Mouse (Mus musculus) cerebellum, adult 9-10 months (tissue): ENCODE data around the gene Ston1.

ENCODE experiments used
- DNase-seq: peaks from one replicate; pipeline ENCODE4 v3.0.0; 2022

Gene Ston1

DNA sequence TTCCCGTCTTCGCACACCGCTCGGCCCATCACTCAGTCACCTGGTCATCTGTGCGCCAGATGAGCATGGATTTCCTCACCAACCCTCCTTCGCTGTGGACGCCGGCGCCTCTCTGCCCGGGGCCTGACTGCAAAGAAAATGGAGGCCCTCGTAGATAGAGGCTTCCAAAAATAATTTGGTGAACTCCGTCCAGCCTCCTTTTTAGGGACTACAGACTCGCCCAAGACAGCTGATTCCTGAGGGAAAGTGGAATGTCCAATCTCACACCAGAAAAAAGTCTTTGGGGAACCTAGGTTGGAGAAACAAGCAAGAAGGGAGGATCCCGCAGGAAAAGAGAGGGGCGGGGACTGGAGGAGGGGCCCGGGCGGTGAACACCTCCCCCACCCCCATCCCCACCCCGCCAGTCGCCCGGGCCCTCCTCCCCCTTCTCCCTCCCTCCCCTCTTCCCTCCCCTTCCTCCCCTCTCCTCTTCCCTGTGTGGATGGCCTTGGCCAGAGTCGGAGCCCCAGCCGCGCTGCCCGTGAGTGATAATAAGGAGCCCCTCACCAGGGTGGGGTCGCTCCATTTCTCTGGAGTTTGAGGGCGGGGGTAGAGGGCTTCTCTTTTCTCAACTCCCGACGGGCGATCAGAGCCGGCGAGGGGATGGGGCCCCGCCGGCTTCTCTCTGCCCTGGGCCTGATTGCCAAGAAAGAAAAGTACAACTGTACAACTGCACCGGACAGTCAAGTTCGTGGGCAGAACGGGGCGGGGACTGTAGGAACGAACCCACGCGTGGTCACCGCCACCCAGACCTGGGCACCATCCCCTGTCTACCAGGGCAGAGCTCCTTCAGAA, at the start of gene Ston1:
TSS of gene Ston1 (plus strand) at position 463 of the 834 bp plus-strand sequence.
- DNase-seq: peak; percentile 47

DNA sequence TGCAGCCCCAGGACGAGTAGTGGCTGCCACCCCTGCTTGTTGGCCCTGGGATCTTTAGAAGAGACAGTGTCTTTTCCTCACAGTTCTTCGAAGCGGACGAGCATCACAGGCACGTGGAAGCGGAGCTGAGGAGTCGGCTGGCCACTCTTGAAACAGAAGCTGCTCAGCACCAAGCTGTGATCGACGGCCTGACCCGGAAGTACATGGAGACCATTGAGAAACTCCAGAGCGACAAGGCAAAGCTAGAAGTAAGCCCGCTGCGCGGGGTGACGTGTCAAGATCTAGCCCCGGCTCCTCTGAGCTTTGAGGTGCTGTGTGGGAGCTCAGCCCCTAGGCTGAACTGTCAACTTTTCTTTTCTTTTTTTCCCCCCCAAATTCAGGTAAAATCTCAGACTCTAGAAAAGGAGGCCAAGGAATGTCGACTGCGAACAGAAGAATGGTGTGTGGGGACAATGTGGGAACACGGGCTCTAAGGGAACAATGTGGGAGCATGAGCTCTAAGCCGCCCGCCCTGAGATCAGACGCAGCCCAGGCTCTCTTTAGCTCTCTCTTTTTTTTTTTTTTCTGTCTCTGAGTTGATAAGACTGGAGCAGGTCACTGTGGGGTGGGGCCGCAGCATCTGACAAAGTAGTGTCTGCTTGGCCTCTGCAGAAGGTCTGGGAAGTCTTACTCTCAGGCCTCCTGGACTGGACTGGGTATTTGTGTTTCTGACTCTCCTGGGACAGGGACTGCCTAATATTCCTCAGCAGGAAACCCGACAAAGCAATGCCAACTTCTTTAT, 47.9 kb upstream of the Ston1 start:
- no peak for DNase-seq

DNA sequence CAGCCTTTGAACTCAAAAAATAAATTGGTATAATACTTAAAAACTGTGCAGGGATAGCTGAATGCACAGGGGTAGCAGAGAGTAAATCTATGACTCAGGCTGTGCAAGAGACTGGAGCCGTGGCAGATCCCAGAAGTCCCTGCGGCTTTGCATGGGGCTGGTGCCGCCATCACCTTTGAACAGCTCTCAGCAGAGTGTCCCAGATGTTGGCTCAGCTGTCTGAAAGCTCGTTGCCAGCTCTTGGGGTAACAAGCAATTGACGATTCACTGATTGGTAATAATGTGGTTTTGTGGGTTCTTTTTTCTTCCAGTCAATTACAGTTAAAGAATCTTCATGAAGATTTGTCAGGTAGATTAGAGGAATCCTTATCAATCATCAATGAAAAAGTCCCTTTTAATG, 47.1 kb upstream of the Ston1 start:
- no peak for DNase-seq

DNA sequence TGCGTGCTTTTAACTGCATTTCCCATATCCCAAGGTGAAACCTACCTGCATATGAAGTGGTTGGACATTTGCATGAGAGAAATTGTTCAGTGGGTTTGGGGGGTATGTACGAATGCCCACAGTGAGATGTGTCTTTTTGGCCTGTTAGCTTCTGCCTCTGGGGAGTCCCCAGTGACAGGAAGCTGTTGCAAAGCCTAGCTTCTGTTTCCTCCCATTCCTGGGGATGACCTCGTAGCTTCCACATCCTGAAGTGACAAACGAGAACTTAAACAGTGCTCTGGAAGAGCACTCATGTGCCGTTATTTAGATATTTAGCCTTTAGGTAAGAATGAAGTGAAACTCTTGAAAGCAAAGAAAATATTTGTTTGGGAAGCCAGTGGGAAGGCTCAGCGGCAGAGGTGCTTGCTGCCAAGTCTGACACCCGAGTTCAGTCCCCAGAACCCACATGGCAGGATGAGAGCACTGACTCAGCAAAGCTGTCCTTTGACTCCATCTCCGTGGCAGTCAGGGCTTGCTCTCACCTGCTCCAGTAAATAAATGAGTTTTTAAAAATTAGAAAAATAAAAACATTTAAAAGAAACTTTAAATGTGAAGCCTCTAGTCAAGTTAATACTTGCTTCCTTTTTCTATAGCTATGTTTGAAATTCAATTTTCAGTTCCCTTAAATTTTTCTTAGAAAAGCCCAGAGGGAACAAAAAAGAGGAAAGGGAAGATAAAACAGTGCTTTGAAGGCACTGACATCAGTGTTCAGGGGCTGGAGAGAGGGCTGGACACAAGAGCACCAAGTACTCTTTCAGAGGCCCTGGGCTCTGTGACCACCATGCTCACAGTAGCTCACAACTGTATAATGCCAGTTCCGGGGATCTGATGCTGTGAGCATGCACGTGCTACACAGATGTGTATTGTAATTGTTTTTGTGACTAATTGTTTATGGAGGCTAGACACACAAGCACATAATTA, 46.2 kb upstream of the Ston1 start:
- no peak for DNase-seq

DNA sequence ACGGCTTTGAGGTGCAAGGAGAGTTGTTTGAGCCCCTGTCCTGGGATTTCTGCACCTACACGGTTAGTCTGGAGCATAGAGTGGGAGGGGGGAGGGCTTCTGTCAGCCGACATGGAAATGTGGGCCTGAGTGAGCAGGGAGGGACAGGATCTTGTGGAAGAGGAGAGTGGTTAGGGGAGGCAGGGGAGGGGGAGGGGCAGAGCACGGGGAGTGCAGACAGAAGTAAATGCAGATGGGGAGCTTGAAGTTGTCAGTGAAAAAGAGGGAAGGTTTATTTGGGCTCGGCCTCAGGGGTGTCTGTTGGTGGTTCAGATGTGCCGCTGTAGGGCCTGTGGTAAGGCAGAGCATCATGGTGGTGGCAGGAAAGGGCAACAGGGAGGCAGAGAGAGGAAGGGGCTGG, 44.9 kb upstream of the Ston1 start:
- no peak for DNase-seq

DNA sequence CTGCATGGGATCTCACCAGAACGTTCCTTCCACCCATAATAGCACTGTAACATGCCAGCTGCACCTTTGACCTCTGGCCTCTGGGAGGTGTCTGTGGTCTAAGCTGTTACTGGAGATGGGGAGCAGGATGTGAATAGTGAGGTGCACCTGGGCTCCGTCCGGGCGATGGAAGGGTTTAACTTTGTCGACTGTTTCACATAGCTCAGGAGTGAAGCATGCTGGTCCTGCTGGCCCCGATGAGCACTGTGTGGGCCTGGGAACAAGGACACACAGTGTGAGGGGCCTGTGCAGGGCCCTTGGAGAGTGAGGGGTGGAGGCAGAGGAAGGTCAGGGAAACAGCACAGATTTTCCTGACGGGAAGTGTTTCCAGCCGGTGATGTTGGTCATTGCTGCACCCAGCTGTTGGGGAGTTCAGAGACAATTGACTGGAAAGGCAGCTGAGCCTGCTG, 44.5 kb upstream of the Ston1 start:
- DNase-seq: no peak

DNA sequence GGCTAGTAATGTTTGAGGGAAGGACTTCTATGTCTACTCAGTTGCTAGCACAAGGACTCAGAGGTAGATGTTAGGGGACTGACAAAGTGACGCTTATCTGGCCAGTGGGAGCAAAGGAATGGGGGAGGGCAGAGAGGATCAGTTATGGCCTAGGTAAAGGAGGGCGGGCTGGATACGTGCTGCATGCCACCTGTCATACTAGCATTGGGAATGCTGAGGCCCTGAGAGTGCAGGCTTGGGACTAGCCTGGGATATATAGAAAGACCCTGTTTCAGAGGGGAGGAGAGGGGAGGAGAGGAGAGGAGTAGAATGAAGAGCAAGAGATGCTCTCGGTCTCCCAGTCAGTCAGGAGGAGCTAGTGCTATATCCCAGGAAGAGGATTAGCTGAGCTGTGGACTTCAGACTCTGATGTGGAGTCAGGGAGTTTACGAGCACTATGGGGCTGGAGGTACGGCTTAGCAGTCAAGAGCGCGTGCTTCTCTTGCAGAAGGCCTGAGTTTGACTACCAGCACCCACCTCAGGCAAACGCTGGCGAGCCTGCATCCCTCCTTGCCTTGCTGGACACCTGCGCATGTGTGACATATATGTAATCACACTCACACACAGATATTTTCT, 43.9 kb upstream of the Ston1 start:
- DNase-seq: no peak

DNA sequence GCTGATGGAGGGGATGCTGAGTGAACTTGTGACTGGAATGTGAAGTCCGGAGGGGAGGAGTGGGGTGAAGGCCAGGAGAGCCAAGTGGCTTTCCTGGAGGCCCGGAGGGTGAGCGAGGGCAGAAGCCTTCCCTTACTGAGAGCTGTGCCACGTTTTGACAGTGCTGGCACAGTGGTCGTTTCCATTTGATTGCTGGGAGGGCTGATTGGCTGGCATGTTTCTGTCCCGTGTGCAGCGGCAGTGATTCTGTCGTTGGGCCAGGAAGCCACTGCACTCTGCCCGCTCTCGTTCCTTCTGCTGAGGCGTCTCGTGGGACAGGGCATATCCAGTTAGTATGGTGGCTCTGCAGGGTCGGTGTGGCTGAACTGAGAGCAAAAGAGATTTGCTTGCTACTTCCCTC, 41.3 kb upstream of the Ston1 start:
- no peak for DNase-seq

DNA sequence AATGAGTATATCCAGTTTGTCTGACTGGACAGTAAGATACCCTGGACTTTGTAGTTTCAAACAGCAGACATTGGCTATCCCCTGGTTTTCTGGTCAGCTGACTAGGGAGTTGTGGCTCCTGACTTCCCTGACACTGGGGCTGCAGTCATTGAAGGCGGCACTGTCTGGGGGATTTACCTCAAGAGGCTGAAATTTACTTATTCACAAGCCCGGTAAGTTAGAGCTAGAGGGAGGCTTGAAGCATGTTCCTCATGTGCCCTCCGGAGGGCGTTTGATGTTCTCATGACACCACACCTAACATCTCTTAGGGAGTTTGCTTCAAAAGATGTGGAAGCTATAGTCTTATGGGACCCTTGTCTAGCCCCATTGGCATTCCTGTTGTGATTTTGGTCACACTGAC, 40.8 kb upstream of the Ston1 start:
- no peak for DNase-seq

DNA sequence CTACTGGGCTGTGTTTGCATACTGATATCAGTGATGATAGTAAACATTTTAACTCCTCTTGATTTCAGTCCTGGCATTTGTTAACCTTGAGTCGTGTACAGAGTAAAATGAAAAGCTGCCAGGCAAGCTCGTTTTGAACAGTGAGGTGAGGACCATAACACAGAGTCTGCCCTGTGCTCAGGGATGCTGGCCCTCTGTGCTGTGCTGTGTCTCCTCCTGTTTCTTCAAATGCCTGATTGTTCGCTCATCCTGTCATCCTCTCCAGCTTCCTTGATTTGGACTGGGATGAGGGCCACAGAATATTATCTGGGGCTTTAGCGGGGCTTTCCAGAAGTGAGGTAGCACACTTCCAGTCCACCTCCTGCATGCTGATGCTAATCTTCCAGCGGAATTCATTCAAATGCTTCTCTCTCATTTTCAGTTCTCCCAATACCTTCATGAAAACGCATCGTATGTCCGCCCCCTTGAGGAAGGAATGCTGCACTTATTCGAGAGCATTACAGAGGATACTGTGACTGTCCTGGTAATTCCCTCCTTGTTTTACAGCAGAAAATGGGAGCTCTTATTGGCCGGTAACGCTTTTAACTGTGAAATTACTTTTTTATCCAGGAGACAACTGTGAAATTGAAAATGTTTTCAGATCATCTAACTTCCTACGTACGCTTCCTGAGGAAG, 39.2 kb upstream of the Ston1 start:
- DNase-seq: peak; percentile 81

DNA sequence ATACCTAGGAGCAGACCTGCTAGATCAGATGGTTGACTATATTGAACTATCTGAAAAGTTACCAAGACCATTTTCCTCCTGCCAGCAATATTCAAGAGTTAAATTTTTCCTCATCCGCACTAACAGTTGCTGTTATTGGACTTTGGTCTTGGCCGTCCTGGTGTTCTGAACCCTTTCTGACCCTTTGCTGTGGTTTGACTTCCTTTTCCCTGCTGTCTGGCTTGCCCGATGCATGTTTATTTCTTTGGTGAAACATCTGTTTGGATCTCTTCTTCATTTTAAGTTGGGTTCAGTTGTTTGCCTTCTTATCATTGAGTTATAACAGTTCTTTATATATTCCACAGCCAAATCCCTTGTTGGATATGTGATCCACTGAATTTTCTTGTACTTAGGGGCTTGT, 33.9 kb upstream of the Ston1 start:
- DNase-seq: no peak

DNA sequence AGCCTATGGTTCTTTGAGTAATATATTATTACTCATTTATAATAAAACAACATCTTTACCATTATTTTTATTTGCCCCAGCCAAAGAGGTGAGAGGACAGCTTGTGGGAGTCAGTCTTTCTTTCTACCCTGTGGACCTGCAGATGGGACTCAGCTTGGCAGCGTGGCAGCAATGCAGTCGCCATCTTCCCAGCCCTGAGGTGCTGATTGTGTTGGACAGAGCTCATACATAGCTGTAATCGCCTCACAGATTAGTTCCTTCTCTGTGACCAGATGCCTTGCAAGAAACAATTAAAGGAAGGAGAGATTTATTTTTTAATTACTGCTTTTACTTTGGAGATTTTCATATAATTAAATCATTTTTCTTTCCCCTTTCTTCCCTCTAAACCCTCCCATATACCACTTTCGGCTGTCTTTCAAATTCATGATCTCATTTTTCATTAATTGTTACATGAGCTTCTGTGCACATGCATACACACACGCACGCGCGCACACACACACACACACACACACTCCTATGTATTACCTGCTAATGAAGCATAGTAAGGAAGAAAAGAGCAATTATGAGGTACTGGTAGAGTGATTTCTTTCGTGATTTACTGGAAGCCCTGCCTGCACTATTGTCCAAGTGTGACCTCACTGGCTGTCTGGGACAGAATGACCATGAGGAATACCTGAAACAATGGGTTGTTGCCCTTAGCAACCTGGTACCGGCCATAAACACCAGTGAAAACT, 27.5 kb upstream of the Ston1 start:
- DNase-seq: no peak

DNA sequence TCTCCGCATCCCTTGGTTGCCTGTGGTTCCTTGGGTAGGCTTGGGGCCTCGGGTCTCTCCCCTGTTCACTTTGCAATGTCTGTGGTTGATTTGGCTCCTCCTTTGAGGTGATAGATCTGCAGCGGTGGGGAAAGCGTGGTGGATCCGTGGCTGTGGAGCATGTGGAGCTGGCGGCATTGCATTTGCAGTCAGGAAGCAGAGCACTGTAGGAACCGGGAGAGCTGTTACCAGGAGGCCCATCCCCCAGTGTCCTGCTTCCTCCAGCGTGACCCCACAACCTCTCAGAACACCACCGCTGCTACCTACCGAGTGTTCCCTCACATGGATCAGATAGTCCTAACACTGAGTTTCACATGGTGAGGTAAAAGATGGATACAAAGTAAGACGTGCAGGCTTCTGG, 26.7 kb upstream of the Ston1 start:
- DNase-seq: no peak

DNA sequence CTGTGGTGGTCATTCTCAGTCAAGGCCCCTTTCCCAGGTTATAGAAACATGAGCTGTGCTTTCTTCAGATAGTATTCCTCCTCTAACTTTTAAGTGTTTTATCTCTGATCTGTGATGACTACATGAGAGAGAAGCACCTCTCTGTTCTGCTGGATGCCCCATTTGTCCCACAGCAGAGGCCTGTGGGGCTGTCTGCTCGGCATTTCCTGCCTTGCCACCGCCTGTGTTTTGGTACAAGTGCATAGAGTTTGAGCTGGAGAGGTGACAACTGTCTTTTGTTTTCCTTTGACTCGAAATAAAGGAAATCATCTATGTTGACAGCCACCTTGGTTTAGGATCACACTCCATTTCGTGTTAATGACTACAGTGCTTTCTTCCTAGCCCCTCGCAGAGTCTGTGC, 22.7 kb upstream of the Ston1 start:
- no peak for DNase-seq

DNA sequence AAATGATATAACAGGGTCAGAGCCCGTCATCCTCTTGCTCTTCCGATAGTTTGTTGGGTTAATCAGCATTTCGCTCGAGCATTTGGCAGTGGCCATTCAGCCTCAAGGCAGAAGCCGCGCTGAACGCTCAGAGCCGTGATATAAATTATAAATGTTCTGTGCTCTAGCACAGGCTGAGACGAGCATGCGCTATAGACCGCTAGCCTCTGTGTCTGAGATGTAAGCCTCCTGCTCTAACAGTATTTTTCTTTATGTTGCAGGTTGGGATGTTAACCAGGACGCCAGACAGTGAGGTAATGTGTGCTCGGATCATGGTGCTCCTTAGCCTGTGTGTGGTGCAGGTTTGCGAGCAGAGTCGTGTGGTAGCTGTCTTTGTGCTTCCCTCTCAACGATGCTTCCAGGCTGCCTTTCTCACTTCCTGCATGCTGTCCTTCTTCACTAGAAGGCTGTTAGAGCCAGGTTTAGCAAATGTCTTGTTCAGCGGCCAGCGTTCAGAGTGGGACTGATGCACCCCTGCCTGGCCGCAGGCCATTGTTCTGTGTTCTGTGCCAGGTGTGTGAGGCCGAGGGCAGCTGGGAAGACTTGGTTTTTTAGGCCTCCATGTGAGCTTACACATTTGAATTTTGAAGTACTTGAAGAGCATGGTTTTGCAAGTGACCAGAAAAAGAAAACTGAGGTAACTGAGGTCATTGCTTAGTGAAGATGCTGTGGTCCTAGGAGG, 18.8 kb upstream of the Ston1 start:
- DNase-seq: no peak

DNA sequence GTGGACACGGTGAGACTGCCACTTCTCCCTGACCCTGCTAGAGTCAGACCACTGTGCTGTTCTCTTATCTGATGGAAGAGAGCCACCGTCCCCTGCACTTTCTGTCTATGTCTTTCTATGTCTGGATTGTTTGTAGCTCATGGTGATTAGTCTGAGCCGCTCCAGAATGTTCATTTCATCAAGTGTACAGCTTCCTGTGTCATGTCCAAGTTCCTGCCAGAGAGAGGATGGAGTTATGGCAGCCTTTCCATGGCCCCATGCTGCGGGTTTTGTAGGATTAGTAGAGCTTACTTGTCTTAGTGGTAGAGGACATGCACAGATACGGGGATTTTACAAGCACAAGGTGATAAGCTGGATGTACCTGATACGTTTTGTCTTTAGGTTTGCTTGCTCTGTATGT, 16.9 kb upstream of the Ston1 start:
- DNase-seq: no peak

DNA sequence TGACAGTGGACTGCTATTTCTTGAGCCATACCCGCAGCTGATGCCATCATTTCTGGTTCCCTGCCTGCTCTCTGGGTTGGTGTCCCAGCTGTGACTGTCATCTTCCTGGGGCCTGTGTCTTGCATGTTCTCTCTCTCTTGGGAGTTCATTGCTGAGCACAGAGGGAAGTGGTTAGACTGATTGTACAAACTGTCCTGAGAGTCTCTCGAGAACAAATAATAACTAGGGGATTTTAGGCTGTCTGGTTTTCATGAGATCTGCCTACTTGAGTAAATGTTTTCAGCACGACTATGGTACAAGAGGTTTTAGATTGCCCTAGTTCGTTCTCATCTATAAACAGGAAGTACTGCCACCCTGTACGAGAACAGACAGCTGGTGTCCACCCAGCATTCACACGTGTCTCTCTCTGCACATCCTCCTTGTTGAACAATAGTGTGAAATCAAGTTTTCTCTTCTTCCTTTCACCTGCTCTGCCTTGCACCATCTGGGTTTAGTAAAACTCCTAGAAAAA, 15.9 kb upstream of the Ston1 start:
- no peak for DNase-seq

DNA sequence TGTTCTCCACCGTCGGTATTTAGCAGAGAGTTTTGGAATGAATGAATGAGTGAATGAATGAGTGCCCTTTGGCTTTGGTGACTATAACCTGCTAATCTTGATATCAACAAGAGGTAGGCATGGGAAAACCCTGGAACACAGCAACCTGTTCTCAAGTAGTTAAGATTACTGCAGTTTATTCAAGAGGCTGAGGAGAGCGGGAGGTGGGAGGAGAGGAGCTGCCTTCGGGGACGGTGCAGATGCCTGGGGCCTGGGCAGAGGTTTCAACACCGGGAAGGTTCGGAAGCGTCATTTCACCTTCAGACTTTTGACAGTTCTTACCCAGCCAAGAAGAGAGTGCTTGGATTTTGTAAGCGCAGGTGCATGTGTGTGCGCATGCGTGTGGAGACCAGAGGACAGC, 14.5 kb upstream of the Ston1 start:
- no peak for DNase-seq

DNA sequence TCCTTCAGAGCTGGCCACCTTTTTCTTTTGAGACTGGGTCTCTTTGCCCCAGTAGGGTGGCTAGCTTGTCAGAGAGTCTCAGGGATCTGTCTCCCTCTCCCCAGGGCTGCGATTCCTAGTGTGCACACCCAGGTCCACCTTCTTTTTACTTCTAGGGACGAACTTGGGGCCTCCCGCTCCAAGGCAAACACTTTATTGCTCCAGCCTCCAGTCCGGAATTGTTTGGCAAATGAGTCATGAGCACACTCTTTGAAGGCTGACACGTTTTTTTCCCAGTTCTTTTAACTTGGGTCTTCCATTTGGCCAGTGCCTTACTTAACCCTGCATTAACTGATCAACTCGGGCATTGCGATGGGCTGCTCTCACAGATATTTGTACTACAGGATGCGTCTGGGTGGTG, 14.1 kb upstream of the Ston1 start:
- no peak for DNase-seq

DNA sequence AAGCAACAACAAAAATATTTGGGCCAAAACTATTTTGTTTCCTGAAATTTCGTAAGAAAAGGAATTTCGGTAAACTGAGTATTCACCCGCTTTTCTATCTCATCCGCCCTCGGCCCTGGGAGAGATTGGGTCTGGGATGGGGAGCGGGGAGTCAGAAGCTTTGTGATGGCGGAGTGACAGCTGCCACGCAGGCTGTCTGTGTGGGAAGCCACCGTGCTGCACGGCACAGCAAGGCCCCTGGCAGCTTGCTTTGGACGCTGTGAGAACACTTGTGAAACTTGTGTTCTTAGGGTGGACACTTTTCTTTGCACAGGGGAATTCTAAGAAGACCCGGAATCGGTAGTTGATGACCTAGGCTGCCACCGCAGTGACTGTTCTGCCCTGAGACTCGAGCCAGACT, 10.1 kb upstream of the Ston1 start:
- no peak for DNase-seq
